Mouse (Mus musculus) ovary, postnatal 10 days (tissue): ENCODE data around the gene Tmem135.

Source experiments
- DNase-seq: peaks from one replicate; pipeline ENCODE4 v3.0.0; 2022; ENCODE audit warnings: low spot score

The Tmem135 gene

DNA sequence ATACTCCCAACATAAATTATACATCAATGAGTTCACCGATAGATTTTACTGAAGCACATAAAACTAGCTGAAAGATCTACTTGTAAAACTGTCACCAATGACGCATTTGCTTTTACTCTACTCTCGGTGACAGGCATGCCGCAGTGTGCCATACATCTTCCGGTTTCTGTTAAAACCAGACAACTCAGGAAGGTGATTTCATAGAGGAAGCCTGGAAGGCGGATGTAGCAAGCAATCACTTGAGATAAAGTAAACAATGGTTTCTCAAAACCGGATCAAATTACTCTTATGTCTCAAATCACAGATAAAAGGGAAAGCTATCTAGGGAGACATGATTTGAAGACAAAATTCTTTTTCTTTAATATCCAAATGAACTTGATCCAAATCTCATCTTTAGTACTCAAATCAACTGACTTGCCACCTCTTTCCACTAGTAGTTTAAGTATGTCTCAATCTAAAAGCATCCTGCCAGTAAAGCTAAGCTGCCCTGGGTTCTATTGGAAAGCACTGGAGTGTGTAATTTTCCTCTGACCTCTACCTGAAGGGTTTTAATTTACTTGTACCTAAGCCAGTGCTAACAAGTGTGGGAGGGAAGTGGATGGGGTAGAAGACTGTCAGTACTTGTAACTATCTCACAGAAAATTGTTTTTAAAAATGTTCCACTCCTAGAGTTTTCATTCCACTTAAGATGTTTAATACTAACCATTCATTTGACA is 155.7 kb downstream of the Tmem135 start:
- no peak for DNase-seq

- no peak for DNase-seq
Measured at GRCm38 (mm10) chr7:89247012-89247710, 156.9 kb downstream of the Tmem135 start.

- DNase-seq: no peak
Measured at GRCm38 (mm10) chr7:89242565-89242964, 161.5 kb downstream of the Tmem135 start.

- DNase-seq: no peak
Measured at GRCm38 (mm10) chr7:89242143-89242542, 161.9 kb downstream of the Tmem135 start.

- no peak for DNase-seq
Measured at GRCm38 (mm10) chr7:89239592-89239991, 164.4 kb downstream of the Tmem135 start.

- no peak for DNase-seq
Measured at GRCm38 (mm10) chr7:89236592-89236991, 167.4 kb downstream of the Tmem135 start.

GRCm38 (mm10) chr7:89235974-89236507 is 168.0 kb downstream of the Tmem135 start:
- DNase-seq: no peak

DNA sequence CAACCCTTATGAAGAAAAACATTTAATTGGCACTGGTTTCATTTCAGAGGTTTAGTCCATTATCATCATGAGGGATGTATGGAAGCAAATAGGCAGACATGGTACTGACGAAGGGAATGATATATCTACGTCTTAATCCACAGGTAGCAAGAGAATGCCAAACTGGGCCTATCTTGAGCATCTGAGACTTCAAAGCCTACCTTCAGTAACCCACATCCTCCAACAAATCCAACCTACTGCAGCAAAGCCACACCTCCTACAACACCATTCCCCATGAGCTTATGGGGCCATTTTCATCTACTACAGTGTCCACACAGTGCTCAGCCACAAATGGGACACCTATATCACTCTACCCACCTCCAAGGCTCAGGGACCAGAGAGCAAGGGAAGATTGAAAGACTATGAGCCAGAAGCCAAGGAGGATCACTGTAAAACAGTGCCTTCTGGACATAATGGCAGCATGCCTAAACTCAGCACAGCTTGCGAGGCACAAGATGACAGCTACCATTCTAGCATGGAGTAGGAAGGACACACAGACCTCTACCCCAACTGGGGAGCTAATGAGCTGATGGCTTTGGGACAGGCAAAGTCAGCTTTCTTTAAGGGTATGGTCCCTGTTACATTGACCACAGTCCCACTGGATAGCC is 171.4 kb downstream of the Tmem135 start:
- no peak for DNase-seq

DNA sequence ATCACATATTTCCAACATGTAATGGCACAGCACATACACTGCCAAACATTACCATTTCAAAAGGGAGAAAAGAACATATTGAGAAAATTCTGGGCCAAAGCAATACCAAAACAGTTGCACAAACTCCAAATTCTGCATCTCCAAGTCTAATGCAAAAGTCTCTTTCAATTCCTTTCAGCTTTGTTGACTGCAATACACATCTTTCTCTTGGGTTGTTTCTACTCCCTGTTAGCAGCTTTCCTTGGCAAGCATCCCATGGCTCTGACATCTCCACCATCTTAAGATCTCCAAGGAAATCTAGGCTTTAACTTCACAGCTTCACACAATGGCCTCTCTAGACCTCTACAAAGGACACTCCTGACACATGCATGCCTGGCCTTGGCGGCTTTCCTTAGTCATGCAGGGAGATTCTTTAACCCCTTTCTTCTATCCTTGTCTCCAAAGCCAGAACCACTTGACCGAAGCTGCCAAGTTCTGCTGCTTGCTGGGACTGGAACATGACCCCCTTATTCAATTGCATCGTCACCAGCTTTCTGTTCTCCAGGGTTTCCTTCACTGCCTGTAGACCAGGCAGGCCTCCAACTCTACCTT is 172.7 kb downstream of the Tmem135 start:
- no peak for DNase-seq

DNA sequence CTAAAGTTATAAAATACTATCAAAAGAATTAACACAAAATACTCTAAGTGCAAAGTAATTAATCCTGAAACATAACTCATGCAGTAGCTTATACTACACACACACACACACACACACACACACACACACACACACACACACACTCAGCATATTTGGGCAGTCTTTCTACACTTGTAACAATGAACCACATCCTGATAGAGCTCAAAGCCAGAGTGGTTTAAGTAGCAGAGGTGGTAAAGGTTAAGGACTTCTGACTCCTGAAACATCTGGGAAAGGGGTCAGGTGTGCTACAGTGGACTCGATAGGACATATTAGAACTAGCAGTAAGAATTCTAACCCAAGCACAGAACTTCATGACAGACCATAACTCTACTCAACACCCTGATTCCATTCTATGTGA is 181.4 kb downstream of the Tmem135 start:
- DNase-seq: no peak

- DNase-seq: no peak
Measured at GRCm38 (mm10) chr7:89216628-89217027, 187.4 kb downstream of the Tmem135 start.

GRCm38 (mm10) chr7:89216118-89216517 is 187.9 kb downstream of the Tmem135 start:
- no peak for DNase-seq

GRCm38 (mm10) chr7:89215714-89216113 is 188.3 kb downstream of the Tmem135 start:
- no peak for DNase-seq

DNA sequence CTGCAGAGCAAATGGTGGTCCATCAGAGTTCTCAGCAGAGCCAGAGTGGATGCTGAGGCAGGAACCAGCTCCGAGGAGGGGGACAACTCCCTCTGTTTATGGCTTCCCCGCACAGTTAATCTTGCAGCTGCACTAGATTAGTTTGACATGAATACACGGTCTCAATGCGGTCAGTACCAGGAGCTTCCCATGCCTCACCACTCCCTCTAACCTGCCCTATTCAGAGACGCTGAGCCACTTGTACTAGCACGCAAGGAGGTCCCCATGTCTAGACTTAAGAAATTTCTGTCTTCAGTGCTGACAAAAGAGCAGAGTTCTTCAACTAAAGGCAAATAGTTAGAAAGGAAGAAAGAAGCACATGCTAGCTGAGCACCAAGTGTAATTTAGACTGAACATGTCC is 193.5 kb downstream of the Tmem135 start:
- no peak for DNase-seq

GRCm38 (mm10) chr7:89206165-89206564 is 197.9 kb downstream of the Tmem135 start:
- no peak for DNase-seq

DNA sequence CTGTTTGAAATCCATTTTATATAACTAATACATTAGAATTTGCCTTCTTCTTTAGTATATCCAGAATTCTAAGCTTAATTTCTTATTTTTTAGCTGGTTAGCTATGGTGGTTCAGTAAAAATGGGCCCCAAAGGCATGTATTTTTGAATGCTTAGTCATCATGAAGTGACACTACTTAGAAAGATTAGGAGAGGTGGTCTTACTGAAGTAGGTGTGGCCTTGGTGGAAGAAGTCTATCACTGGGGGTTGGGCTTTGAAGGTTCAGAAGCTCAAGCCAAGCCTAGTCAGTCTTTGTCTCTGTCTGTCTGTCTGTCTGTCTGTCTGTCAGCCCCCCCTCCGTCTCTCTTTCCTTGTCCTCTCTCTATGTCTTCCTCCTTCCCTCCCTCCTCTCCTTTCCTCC is 198.6 kb downstream of the Tmem135 start:
- DNase-seq: no peak

DNA sequence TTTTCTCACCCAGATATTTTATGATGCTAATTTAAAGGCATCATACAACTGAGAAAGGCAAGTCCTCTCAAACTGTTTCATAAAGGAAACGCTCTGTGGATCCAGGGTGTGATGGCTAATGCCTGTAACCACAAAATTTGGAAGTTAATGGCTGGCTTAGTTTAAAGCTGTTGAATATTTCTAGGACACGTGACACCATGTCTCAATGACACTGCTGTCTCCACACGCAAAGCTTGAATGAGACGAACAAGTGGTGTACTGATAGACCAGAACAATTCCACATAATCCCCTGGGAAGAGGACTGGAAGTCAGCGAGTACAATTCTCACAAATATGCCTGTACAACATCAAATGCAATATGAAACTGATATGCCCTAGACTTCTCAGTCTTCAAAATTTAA is 200.9 kb downstream of the Tmem135 start:
- no peak for DNase-seq

DNA sequence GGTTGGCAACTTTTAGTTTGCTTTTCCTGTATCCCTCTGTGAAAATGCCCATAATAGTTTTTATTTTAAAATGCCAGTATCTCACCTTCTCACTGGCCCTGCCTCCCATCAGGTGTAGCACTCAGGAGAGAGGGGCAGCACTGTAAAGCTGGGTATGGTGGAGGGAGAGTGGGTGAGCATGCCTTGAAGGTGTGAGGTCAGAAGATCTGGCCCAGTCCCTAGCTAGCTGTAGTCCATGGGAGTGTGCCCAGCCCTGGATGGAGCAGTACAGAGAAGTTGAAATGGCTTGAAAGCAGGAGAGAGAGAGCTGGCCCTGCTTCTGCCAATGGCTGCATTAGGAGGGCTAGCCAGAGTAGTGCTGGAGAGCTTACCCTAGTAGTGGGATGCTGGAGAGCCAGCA is 202.1 kb downstream of the Tmem135 start:
- DNase-seq: no peak

DNA sequence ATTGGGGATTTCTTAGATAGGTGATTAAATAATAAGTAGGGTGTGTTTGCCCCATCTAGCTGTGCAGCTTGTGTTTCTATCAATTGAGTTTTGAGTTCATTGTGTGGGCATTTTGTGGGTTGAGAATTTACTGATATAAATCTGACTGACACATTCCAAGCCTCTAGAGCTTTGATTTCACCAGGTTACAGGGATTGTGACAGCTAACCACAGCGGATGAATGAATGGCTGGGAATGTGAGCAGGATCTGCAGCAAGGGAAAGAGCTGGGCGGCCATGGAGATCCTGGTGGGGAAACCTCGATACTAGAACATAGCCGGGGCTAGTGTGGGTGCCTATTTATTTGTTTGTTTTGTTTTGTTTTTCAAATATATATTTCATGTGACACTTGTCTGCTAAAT is 205.5 kb downstream of the Tmem135 start:
- no peak for DNase-seq

- DNase-seq: no peak
Measured at GRCm38 (mm10) chr7:89193459-89193858, 210.6 kb downstream of the Tmem135 start.

- no peak for DNase-seq
Measured at GRCm38 (mm10) chr7:89183928-89184327, 220.1 kb downstream of the Tmem135 start.

DNA sequence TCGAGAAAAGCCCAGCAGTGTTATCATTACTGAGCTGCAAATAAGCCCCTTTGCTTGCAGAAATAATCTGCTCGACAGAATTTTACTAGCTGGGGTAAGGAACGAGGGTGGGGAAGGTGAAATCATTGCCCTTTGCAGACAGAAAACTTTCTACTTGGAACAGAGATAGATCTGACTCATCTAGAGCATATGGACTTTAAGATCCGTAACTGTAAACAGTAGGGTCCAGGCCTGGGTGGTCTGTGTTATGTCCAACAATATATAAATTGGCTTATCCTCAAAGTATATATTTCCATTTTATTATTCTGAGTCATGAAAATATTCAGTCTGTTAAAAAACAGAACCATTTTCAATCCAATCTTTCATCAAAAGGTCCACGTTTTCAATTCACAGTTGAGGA is 221.1 kb downstream of the Tmem135 start:
- no peak for DNase-seq

GRCm38 (mm10) chr7:89181285-89181684 is 222.7 kb downstream of the Tmem135 start:
- DNase-seq: no peak
